Mouse (Mus musculus) stomach, postnatal 0 days (tissue): ENCODE results near the gene Stk25.

Source experiments
- CTCF ChIP-seq: IDR thresholded peaks from 2 replicates; pipeline ENCODE4 v1.5.1; 2016; ENCODE audit warnings: antibody characterized with exemption, low read depth, mild to moderate bottlenecking, moderate library complexity
- EP300 ChIP-seq: optimal IDR thresholded peaks from 2 replicates; pipeline ENCODE3; 2016; ENCODE audit warnings: antibody characterized with exemption

- TF ChIP-seq CTCF (no peak), EP300 (no peak)
Observed at GRCm38 (mm10) chr1:93704341-93704740, 45.9 kb upstream of the Stk25 start.
